27 mouse cellular contexts compared by ENCODE assay signal in the genomic region with DNA sequence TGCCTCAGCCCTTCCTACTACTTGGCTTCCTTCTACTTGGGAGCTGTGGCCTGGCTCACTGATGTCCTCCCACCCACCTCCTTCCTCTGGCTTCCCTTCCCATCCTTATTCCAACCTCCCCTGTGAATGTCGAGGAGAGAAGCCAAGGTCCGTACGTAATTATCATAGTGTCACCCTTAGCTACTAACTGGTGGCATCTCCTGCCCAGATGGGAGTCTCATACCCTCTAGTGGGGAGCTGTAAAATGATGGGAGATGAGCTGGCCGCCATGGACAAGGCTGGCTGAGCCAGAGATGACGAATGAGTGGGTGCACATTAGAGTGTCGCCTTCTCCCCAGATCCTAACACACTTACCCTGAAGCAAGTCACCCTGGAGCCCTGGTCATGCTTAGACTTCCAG.
DNase-seq lines count a peak whose midpoint lies in the region; ATAC-seq and TF ChIP-seq lines count a peak whose summit lies in the region.
"Had no signal": no experiment of that assay in that cellular context is flagged by ENCODE, and none has a peak within 500 bp of the region (broad histone marks: within the 10 kb centered on the region; RNA-seq: fewer than 3 reads in every experiment).

No protein-coding gene starts in this region.

- no peaks in the 10 kb centered on the region for H3K36me3 ChIP-seq in hindbrain, postnatal 0 days (ENCODE audit: insufficient read depth, low read length)
- no peaks in the 10 kb centered on the region for H3K36me3 ChIP-seq in hindbrain, embryonic 11.5 days (ENCODE audit: control insufficient read depth, insufficient read depth, low read length)
- H3K36me3 ChIP-seq in midbrain, postnatal 0 days (ENCODE audit: insufficient read depth, low read length) = no peaks in the 10 kb centered on the region
- H3K36me3 ChIP-seq in midbrain, embryonic 13.5 days = no peaks in the 10 kb centered on the region
- H3K36me3 ChIP-seq: embryonic facial prominence, embryonic 15.5 days; forebrain, embryonic 15.5 days; G1E; heart, embryonic 13.5 days; kidney, embryonic 15.5 days; stomach, embryonic 15.5 days had no signal

- H3K27me3 ChIP-seq in hindbrain, postnatal 0 days (ENCODE audit: insufficient read depth, low read length) = no peaks in the 10 kb centered on the region
- no peaks in the 10 kb centered on the region for H3K27me3 ChIP-seq in hindbrain, embryonic 11.5 days (ENCODE audit: control insufficient read depth, insufficient read depth, low read length)
- no peaks in the 10 kb centered on the region for H3K27me3 ChIP-seq in midbrain, postnatal 0 days (ENCODE audit: insufficient read depth, low read length)
- no peaks in the 10 kb centered on the region for H3K27me3 ChIP-seq in midbrain, embryonic 13.5 days
- H3K27me3 ChIP-seq: CH12.LX; embryonic facial prominence, embryonic 15.5 days; forebrain, embryonic 15.5 days; heart, embryonic 13.5 days; kidney, embryonic 15.5 days; stomach, embryonic 15.5 days had no signal

- no peak for ATAC-seq in hindbrain, postnatal 0 days
- no peak for ATAC-seq in hindbrain, embryonic 11.5 days (ENCODE audit: low FRiP score)
- no peak for ATAC-seq in midbrain, postnatal 0 days (ENCODE audit: low FRiP score)
- ATAC-seq in midbrain, embryonic 13.5 days = no peak
- ATAC-seq: forebrain, embryonic 15.5 days; midbrain, embryonic 16.5 days; Patski had no signal

- no peak overlapping the region for H3K27ac ChIP-seq in hindbrain, postnatal 0 days
- H3K27ac ChIP-seq in hindbrain, embryonic 11.5 days (ENCODE audit: low read depth, low read length) = no peak overlapping the region
- H3K27ac ChIP-seq in midbrain, postnatal 0 days (ENCODE audit: low read depth, low read length) = no peak overlapping the region
- no peak overlapping the region for H3K27ac ChIP-seq in midbrain, embryonic 13.5 days
- H3K27ac ChIP-seq: embryonic facial prominence, embryonic 15.5 days; forebrain, embryonic 15.5 days; heart, adult 2 months; heart, embryonic 13.5 days; hindbrain, embryonic 14.5 days; kidney, embryonic 15.5 days; stomach, embryonic 15.5 days had no signal

- TF ChIP-seq CTCF in hindbrain, postnatal 0 days (IDR thresholded peaks at IDR 0.05; ENCODE audit: low read depth) = peak; percentile 29; the same call in 1 of the 2 replicates
- 0 out of 2 replicates have a peak, but pooled peaks have one; percentile 15 for TF ChIP-seq CTCF in midbrain, postnatal 0 days (IDR thresholded peaks at IDR 0.05)

- intact Hi-C loops in left cerebral cortex, postnatal 4 days (cut with DNase I) = no loop called here

- no peak overlapping the region for H3K9ac ChIP-seq in hindbrain, postnatal 0 days (replicated peaks; ENCODE audit: low read length)
- H3K9ac ChIP-seq in hindbrain, embryonic 11.5 days (ENCODE audit: low read depth, low read length) = no peak overlapping the region
- H3K9ac ChIP-seq in midbrain, postnatal 0 days (replicated peaks; ENCODE audit: low read length, poor library complexity, severe bottlenecking) = no peak overlapping the region
- H3K9ac ChIP-seq in midbrain, embryonic 13.5 days (replicated peaks) = no peak overlapping the region
- H3K9ac ChIP-seq: embryonic facial prominence, embryonic 15.5 days; forebrain, embryonic 15.5 days; heart, embryonic 13.5 days; hindbrain, embryonic 14.5 days; kidney, embryonic 15.5 days; stomach, embryonic 15.5 days had no signal

- H3K4me1 ChIP-seq in hindbrain, postnatal 0 days (ENCODE audit: insufficient read depth, low read length) = no peaks in the 10 kb centered on the region
- H3K4me1 ChIP-seq in hindbrain, embryonic 11.5 days (replicated peaks; ENCODE audit: control insufficient read depth, insufficient read depth, low read length) = no peaks in the 10 kb centered on the region
- H3K4me1 ChIP-seq in midbrain, postnatal 0 days (ENCODE audit: insufficient read depth, low read length) = no peaks in the 10 kb centered on the region
- no peaks in the 10 kb centered on the region for H3K4me1 ChIP-seq in midbrain, embryonic 13.5 days (replicated peaks)
- H3K4me1 ChIP-seq: forebrain, embryonic 15.5 days; heart, embryonic 13.5 days; kidney, embryonic 15.5 days; stomach, embryonic 15.5 days had no signal

- 68% methylated on average over 6 of the region's 6 CpGs for WGBS in hindbrain, postnatal 0 days
- 83% methylated on average over 6 of the region's 6 CpGs for WGBS in hindbrain, embryonic 11.5 days
- 78% methylated on average over 6 of the region's 6 CpGs for WGBS in midbrain, postnatal 0 days
- 91% methylated on average over 6 of the region's 6 CpGs for WGBS in midbrain, embryonic 13.5 days

- no peak overlapping the region for H3K4me2 ChIP-seq in hindbrain, postnatal 0 days (ENCODE audit: low read depth, low read length)
- H3K4me2 ChIP-seq in hindbrain, embryonic 11.5 days (replicated peaks; ENCODE audit: low read depth, low read length) = no peak overlapping the region
- no peak overlapping the region for H3K4me2 ChIP-seq in midbrain, postnatal 0 days (ENCODE audit: low read depth, low read length, poor library complexity, severe bottlenecking)
- H3K4me2 ChIP-seq in midbrain, embryonic 13.5 days (replicated peaks) = no peak overlapping the region
- H3K4me2 ChIP-seq: embryonic facial prominence, embryonic 15.5 days; forebrain, embryonic 15.5 days; heart, embryonic 13.5 days; hindbrain, embryonic 14.5 days; kidney, embryonic 15.5 days; stomach, embryonic 15.5 days had no signal

- no peak for DNase-seq in hindbrain, postnatal 0 days (ENCODE audit: low spot score)
- DNase-seq in hindbrain, embryonic 11.5 days (ENCODE audit: low spot score) = no peak
- peak; percentile 19 for DNase-seq in left cerebral cortex, postnatal 4 days
- no peak for DNase-seq in left cerebral cortex, adult 11 months (ENCODE audit: low spot score)
- no peak for DNase-seq in midbrain, postnatal 0 days (ENCODE audit: low spot score)
- DNase-seq in embryo, embryonic 11 days = no peak
- DNase-seq: adrenal gland, postnatal 36 days; B cell, adult 2 months; cerebellum, adult 11 months; gastrocnemius, postnatal 36 days; heart, adult 2 months; heart, postnatal 36 days; lung, adult 2 months; lung, postnatal 14 days; thymus, adult 18-20 months; thymus, postnatal 36 days had no signal

- H3K9me3 ChIP-seq in hindbrain, postnatal 0 days (ENCODE audit: low read length) = no peaks in the 10 kb centered on the region
- no peaks in the 10 kb centered on the region for H3K9me3 ChIP-seq in hindbrain, embryonic 11.5 days (ENCODE audit: control insufficient read depth, low read length)
- H3K9me3 ChIP-seq in midbrain, postnatal 0 days (ENCODE audit: low read length) = no peaks in the 10 kb centered on the region
- no peaks in the 10 kb centered on the region for H3K9me3 ChIP-seq in midbrain, embryonic 13.5 days
- H3K9me3 ChIP-seq: embryonic facial prominence, embryonic 15.5 days; forebrain, embryonic 15.5 days; heart, embryonic 13.5 days; kidney, embryonic 15.5 days; stomach, embryonic 15.5 days had no signal

- no peak overlapping the region for H3K4me3 ChIP-seq in hindbrain, postnatal 0 days (ENCODE audit: low read length)
- H3K4me3 ChIP-seq in hindbrain, embryonic 11.5 days (ENCODE audit: low read depth, low read length) = no peak overlapping the region
- H3K4me3 ChIP-seq in midbrain, postnatal 0 days (ENCODE audit: low read depth, low read length) = no peak overlapping the region
- H3K4me3 ChIP-seq in midbrain, embryonic 13.5 days (replicated peaks) = no peak overlapping the region
- H3K4me3 ChIP-seq: embryonic facial prominence, embryonic 15.5 days; forebrain, embryonic 15.5 days; heart, adult 2 months; heart, embryonic 13.5 days; kidney, embryonic 15.5 days; stomach, embryonic 15.5 days had no signal
